Mouse (Mus musculus) bone marrow macrophage, adult 2 months (primary cell): ENCODE measurements around the gene Gm14409.
"Not testable (repeated sequence)": the region's sequence is repeated elsewhere in the genome, so short reads cannot be mapped to it uniquely, and the experiment has no call there.

Experiments
- CTCF ChIP-seq: IDR thresholded peaks from 2 replicates; pipeline ENCODE4 v1.5.1; 2012; ENCODE audit warnings: low read depth, mild to moderate bottlenecking, low read length, moderate library complexity
- POLR2A ChIP-seq: IDR thresholded peaks from 2 replicates; pipeline ENCODE4 v1.6.1; 2012; ENCODE audit warnings: mild to moderate bottlenecking, low read depth, low read length, borderline replicate concordance

DNA sequence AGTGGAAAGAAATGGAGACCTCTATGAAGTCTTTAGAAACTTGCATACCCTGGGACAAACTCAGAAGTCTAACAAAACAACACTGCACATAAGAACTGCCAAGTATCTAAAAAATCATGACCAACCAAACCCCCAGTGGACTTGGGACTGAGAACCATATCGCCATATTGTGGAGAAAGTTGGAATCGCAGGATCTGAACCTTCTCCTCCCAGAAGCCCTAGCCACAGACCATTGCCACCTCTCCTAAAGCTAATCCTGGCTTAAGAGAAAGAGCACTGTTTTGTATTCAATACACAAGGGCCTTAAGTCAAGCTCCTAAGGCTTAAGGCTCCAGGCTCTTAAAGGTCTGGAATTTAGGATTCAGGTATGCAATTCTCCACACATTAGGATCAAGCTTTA lies 19.4 kb downstream of the Gm14409 start:
- TF ChIP-seq CTCF, POLR2A: not testable (repeated sequence)
